ENCODE assay signal across 15 mouse cellular contexts in genomic region chr13:29641200-29641599, GRCm38 (mm10).
"Had no signal": no experiment of that assay in that cellular context is flagged by ENCODE, and none has a peak within 500 bp of the region (broad histone marks: within the 10 kb centered on the region; RNA-seq: fewer than 3 reads in every experiment).

No protein-coding gene starts in this region.

- DNase-seq: kidney, adult 18-20 months; kidney, postnatal 10 days; kidney, postnatal 4 days; lung, embryonic 14.5 days; lung, postnatal 10 days; lung, postnatal 4 days; right cerebral cortex, postnatal 14 days; thymus, adult 2 months; thymus, postnatal 25 days had no signal

- H3K4me1 ChIP-seq: midbrain, embryonic 12.5 days; stomach, embryonic 15.5 days had no signal

- H3K4me2 ChIP-seq: limb, embryonic 13.5 days; lung, embryonic 14.5 days; midbrain, embryonic 12.5 days; stomach, embryonic 15.5 days had no signal

- H3K9me3 ChIP-seq: limb, embryonic 13.5 days; megakaryocyte, embryonic 14.5 days; midbrain, embryonic 12.5 days; stomach, embryonic 15.5 days had no signal

- H3K36me3 ChIP-seq: limb, embryonic 13.5 days; midbrain, embryonic 12.5 days; stomach, embryonic 15.5 days had no signal

- H3K27ac ChIP-seq: layer of hippocampus, adult 2 months; left cerebral cortex, adult 2 months; limb, embryonic 13.5 days; midbrain, embryonic 12.5 days; stomach, embryonic 15.5 days had no signal

- H3K9ac ChIP-seq: limb, embryonic 13.5 days; lung, embryonic 14.5 days; midbrain, embryonic 12.5 days; stomach, embryonic 15.5 days had no signal

- H3K27me3 ChIP-seq: limb, embryonic 13.5 days; megakaryocyte, embryonic 14.5 days; midbrain, embryonic 12.5 days; stomach, embryonic 15.5 days had no signal

- H3K4me3 ChIP-seq: layer of hippocampus, adult 2 months; left cerebral cortex, adult 2 months; limb, embryonic 13.5 days; megakaryocyte, embryonic 14.5 days; midbrain, embryonic 12.5 days; stomach, embryonic 15.5 days had no signal
